Mouse (Mus musculus) stomach, embryonic 16.5 days (tissue): ENCODE results near the gene Fam172a. TPM values are rescaled to one million over a fixed set of nuclear protein-coding genes. Genes with fewer than 3 reads are reported as not detected.

Experiments used
- ATAC-seq: fragments of 200-750 bp; cut with Nextera tagmentation; 2 replicates; pipeline ENCODE4 v1.8.0; 2017; ENCODE audit warnings: moderate number of reproducible peaks, moderate TSS enrichment; ENCODE audit not compliant: insufficient read depth, low FRiP score
- H3K27ac ChIP-seq: fragments of 300-500 bp; sonication (generic); 2 replicates; pipeline ENCODE4 v1.5.1; 2014; ENCODE audit warnings: low read length
- H3K27me3 ChIP-seq: fragments of 300-500 bp; sonication (generic); 2 replicates; pipeline ENCODE4 v1.6.1; 2014; ENCODE audit warnings: low read length, control low read depth, mixed read lengths; ENCODE audit not compliant: control insufficient read depth, insufficient read depth
- H3K36me3 ChIP-seq: fragments of 300-500 bp; sonication (generic); 2 replicates; pipeline ENCODE4 v1.6.1; 2014; ENCODE audit warnings: low read length; ENCODE audit not compliant: control insufficient read depth, insufficient read depth
- H3K4me1 ChIP-seq: fragments of 300-500 bp; sonication (generic); 2 replicates; pipeline ENCODE4 v1.6.1; 2014; ENCODE audit warnings: low read length, control low read depth, mixed read lengths; ENCODE audit not compliant: control insufficient read depth, insufficient read depth
- H3K4me2 ChIP-seq: fragments of 300-500 bp; sonication (generic); 2 replicates; pipeline ENCODE4 v1.6.1; 2014; ENCODE audit warnings: low read depth, low read length, mixed read lengths
- H3K4me3 ChIP-seq: fragments of 300-500 bp; sonication (generic); replicated peaks from 2 replicates; pipeline ENCODE4 v1.5.1; 2014; ENCODE audit warnings: mild to moderate bottlenecking, low read length
- H3K9ac ChIP-seq: fragments of 300-500 bp; sonication (generic); 2 replicates; pipeline ENCODE4 v1.6.1; 2014; ENCODE audit warnings: low read length
- H3K9me3 ChIP-seq: fragments of 300-500 bp; sonication (generic); replicated peaks from 2 replicates; pipeline ENCODE4 v1.6.1; 2016; ENCODE audit warnings: low read length, control low read depth; ENCODE audit not compliant: control insufficient read depth
- WGBS: fragments of 180-500 bp; shearing (Covaris S2); extraction: QIAGEN DNeasy Blood & Tissue Kit; methylation state at CpG from one replicate; pipeline ENCODE4 v1.1.7; 2014; 5-methylcytosine and 5-hydroxymethylcytosine counted together
- polyA plus RNA-seq: library from polyadenylated mRNA; unstranded; fragments of >200 nt; fragmentation: Nextera tagmentation; extraction: Ambion mirVana; gene quantifications from 2 replicates; pipeline ENCODE4 v1.2.1, GENCODE M21; 2015

The Fam172a gene
- polyA plus RNA-seq, 1 experiment from 2014 or later: 25.6 TPM

DNA sequence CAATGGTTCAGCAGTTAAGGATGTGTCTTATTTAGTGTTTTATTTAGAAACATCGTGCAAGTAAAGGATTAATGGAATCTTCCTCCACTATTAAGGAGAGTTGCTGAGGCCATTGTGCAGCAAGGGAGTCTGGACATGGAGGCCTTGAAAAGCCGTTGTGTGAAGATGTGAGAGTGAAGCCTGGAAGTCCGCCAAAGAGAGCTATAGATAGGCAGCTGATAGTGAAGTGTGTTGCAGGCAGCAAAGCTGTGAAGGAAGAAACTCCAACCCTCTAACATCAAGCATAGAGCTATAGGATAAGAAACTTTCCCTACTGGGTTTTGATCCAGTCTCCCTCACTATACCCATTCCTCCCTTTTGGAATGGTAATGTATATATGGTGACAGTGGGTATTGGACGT, 385.9 kb downstream of the Fam172a start:
- Histone ChIP-seq H3K4me3 (no peak overlapping the region), H3K9ac (no peak overlapping the region), H3K36me3 (no peaks in the 10 kb centered on the region), H3K4me2 (no peak overlapping the region), H3K27me3 (no peaks in the 10 kb centered on the region), H3K4me1 (no peaks in the 10 kb centered on the region), H3K27ac (no peak overlapping the region), H3K9me3 (no peaks in the 10 kb centered on the region)
- 76% methylated on average over 4 of the region's 4 CpGs for WGBS
- no peak for ATAC-seq

DNA sequence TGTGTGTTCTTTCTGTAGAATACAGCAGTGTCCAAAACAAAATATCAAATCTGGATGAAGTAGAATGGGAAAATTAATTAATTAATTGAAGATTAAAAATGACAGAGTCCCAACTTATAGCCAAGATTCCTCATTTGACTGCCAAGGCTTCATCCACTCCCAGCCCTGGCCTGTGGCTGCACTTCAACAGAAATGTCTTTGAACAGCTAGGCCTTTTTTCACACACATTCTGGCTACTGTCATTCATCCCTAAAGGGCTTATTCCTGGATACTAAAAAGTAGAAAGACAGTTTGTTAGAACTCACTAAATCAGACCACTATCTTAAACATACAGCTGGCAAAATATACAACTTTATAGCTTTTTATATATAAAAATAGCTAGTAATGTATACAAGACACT, 388.9 kb downstream of the Fam172a start:
- Histone ChIP-seq H3K4me3 (no peak overlapping the region), H3K27me3 (no peaks in the 10 kb centered on the region), H3K36me3 (no peaks in the 10 kb centered on the region), H3K4me2 (no peak overlapping the region), H3K9ac (no peak overlapping the region), H3K27ac (no peak overlapping the region), H3K4me1 (no peaks in the 10 kb centered on the region), H3K9me3 (no peaks in the 10 kb centered on the region)
- no peak for ATAC-seq

DNA sequence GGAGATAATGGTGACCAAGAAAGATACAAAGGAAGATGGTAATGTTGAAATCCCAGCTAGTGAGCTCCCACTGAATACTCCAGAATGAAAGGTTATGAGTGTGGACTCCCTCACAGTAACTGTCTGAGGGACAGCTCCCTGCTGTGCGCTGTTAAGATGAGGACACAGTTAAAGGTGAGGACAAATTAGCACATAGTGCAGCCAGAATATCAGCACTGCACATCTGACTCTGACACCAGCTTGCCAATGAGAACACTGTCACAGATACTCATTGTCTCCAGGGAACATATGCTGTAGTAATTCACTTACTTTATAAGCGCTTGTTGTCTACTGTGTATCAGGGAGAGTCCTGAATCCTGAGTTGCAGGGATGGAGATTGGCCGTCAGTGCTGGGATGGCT, 390.1 kb downstream of the Fam172a start:
- Histone ChIP-seq H3K36me3 (no peaks in the 10 kb centered on the region), H3K9me3 (no peaks in the 10 kb centered on the region), H3K4me2 (no peak overlapping the region), H3K4me1 (no peaks in the 10 kb centered on the region), H3K27ac (no peak overlapping the region), H3K9ac (no peak overlapping the region), H3K4me3 (no peak overlapping the region), H3K27me3 (no peaks in the 10 kb centered on the region)
- WGBS: 91% methylated on average over 3 of the region's 3 CpGs
- ATAC-seq: no peak

DNA sequence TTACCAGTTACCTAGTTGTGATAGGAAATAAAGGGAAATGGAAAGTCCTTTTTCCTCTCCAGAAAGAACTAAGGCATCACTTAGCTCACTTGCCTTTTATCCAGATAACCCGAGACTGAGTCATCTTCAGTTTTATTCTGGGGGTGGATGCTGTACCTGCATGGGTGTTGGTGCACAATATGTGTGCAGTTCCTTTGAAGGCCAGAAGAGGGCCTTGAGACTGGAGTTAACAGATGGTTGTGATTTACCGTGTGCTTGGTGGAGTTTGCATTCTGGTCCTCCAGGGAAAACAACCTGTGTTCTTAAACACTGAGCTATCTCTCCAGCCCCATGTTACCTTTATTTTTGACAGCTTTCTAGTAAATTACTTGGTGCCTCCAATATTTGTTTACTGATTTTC, 392.5 kb downstream of the Fam172a start:
- Histone ChIP-seq H3K9ac (no peak overlapping the region), H3K4me2 (no peak overlapping the region), H3K4me1 (no peaks in the 10 kb centered on the region), H3K36me3 (no peaks in the 10 kb centered on the region), H3K27me3 (no peaks in the 10 kb centered on the region), H3K4me3 (no peak overlapping the region), H3K27ac (no peak overlapping the region), H3K9me3 (no peaks in the 10 kb centered on the region)
- WGBS: 85% methylated on average over 2 of the region's 2 CpGs
- ATAC-seq: no peak

DNA sequence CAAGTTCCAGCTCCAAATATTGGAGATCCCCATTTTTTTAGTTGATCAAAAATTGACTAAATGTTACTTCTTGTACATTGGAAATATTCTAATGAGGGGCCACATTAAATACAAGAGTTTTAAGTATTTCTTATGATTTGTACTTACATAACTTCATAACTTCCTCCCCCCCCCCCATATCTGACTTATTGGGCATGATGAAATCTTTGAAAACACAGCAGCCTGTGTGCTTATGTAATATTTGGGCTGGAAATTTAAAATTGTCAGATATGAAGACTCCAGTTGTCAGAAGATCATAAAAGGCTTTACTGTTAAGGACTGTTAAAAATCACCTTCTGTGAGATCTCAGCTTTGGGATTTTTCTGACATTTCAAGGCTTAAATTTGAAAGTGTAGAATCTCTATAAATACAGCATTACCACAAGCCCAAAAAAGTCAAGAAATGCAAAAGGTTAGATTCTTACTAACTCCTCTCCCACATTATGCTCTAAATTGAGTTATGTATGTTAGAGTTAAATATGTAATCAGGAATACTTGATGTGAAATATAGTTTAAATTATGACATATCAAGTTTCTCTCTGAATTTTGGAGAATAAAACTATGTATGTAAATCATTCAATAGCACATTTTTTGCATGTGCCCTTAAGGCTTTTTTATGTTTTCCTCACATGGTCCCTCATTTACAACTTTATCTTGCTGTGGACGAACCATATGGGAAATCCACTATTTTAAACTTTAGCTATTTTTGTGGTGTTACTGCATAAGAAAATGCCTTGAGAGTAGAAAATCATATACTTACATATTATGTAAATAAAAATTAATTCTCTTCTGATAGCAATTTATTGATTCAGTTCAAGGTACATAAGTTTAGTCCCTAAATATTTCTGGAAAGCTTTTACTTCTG, 393.5 kb downstream of the Fam172a start:
- H3K4me2 ChIP-seq: no peak overlapping the region
- no peak overlapping the region for H3K4me3 ChIP-seq
- H3K36me3 ChIP-seq: no peaks in the 10 kb centered on the region
- ATAC-seq: no peak
- no peak overlapping the region for H3K27ac ChIP-seq
- H3K9ac ChIP-seq: no peak overlapping the region
- H3K4me1 ChIP-seq: no peaks in the 10 kb centered on the region
- no peaks in the 10 kb centered on the region for H3K27me3 ChIP-seq
- H3K9me3 ChIP-seq: no peaks in the 10 kb centered on the region
- WGBS: 88% methylated on average over 1 of the region's 1 CpGs

DNA sequence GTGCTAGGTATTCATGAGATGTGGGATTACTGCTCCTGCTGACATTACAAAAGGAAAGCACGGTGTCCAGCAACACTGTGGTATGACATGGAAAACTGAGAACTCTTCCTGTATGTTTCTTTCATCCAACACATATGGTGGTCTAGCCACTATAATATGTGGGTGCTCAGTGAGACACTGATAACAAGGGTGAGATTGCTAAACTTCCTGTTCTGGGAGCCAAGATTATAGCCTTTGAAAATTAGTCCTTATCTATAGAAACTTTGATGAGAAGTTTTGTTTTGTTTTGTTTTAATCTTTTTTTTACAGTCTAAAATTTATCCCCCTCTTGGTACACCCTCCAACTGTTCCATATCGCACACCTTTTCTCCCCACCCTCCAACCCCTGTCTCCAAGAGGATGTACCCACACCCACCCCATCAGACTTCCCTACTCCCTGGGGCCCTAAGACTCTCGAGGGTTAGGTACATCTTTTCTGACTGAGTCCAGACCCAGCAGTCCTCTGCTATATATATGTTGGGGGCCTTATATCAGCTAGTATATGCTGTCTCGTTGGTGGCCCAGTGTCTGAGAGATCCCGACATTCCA, 397.1 kb downstream of the Fam172a start:
- Histone ChIP-seq H3K4me2 (no peak overlapping the region), H3K27me3 (no peaks in the 10 kb centered on the region), H3K27ac (no peak overlapping the region), H3K9me3 (no peaks in the 10 kb centered on the region), H3K36me3 (no peaks in the 10 kb centered on the region), H3K9ac (no peak overlapping the region), H3K4me1 (no peaks in the 10 kb centered on the region), H3K4me3 (no peak overlapping the region)
- 75% methylated on average over 5 of the region's 5 CpGs for WGBS
- ATAC-seq: no peak

DNA sequence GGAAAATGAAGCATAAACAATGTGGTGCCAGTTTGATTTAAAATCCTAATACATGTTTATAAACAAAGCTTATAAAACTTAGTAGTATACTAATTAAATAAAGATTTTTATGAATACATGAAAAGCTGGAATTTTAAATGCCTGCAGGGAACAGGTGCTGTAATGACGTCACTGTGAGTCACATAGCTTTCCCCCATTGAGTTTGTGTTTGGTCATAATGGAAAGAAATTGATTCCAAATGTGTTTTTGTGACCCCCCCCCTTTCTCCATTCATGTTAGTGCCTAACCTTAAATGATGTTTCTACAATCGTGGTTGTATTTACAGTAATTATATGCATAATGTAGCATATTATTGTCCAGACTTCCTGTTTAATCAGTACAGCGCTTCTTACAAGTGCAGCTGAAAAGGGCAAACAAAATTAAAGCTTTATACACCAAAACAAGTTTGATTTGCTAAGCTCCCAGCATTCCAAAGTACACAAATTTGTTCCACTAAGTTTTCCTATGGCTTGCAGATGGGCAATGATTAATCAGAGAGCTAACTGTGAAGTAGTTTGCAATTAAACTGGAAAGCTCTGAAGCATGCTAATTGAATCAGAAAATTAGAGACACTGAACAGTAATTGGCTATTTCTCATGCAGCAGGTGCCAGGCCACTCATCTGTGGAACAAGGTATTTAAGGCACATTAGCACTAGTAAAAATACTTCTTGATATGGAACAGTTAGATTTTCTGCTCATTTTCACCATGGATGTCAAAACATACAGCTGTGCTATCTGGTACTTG, 398.1 kb downstream of the Fam172a start:
- Histone ChIP-seq H3K27me3 (no peaks in the 10 kb centered on the region), H3K4me3 (no peak overlapping the region), H3K4me2 (no peak overlapping the region), H3K4me1 (no peaks in the 10 kb centered on the region), H3K27ac (no peak overlapping the region), H3K9ac (no peak overlapping the region), H3K36me3 (no peaks in the 10 kb centered on the region), H3K9me3 (no peaks in the 10 kb centered on the region)
- whole genome bisulfite sequencing: 39% methylated on average over 3 of the region's 3 CpGs
- no peak for ATAC-seq

DNA sequence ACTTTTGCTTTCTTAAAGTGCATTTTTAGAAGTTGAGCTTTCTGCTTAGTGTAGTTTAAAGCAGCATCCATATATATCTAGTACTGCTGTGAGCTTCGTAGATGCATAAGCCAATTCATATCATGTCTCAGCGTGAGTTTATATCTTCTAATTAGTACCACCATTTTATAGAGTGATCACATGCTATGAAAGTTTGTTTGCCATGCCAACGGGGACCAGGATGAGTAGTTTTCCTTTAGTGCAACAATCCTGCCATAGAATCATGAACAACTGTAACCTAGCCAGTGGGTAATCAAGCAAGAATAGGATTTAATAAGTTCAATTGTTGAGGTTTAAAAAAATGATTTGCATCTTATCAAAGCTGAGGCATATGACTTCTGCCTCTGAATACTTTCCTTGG, 398.8 kb downstream of the Fam172a start:
- Histone ChIP-seq H3K4me1 (no peaks in the 10 kb centered on the region), H3K27me3 (no peaks in the 10 kb centered on the region), H3K36me3 (no peaks in the 10 kb centered on the region), H3K4me3 (no peak overlapping the region), H3K9ac (no peak overlapping the region), H3K27ac (no peak overlapping the region), H3K9me3 (no peaks in the 10 kb centered on the region), H3K4me2 (no peak overlapping the region)
- ATAC-seq: no peak
- 70% methylated on average over 3 of the region's 3 CpGs for WGBS

DNA sequence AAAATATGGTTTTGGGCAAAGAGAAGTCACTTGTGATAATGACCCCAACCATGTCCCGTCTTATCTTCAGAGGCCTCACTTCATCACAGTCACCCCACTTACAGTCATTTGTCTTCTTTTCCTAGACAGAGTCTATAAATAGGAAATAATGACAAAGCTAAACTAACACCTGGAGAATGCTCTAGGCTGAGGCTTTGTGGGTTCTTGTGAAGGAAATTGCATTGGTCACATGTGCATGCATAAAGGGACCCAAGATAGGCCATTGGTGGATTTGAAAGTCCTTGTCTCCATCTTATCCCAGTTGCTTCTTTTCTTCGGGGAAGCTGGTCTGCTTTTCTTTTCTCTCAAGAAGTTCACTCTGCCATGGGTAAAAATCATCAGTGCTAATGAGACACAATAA, 400.5 kb downstream of the Fam172a start:
- 48% methylated on average over 2 of the region's 2 CpGs for WGBS
- no peak overlapping the region for H3K4me3 ChIP-seq
- H3K27me3 ChIP-seq: no peaks in the 10 kb centered on the region
- H3K9ac ChIP-seq: no peak overlapping the region
- no peak overlapping the region for H3K4me2 ChIP-seq
- no peaks in the 10 kb centered on the region for H3K9me3 ChIP-seq
- no peaks in the 10 kb centered on the region for H3K36me3 ChIP-seq
- no peak overlapping the region for H3K27ac ChIP-seq
- no peak for ATAC-seq
- H3K4me1 ChIP-seq: no peaks in the 10 kb centered on the region
